Mouse (Mus musculus) hindbrain, embryonic 13.5 days (tissue): ENCODE data around the gene Osbpl2. TPM values are rescaled to one million over a fixed set of nuclear protein-coding genes. Genes with fewer than 3 reads are reported as not detected.

Experiments used
- ATAC-seq: fragments of 200-750 bp; cut with Nextera tagmentation; 2 replicates; pipeline ENCODE4 v1.8.0; 2017; ENCODE audit warnings: moderate TSS enrichment; ENCODE audit not compliant: low FRiP score
- H3K27ac ChIP-seq: fragments of 300-500 bp; sonication (generic); 2 replicates; pipeline ENCODE4 v1.5.1; 2015; ENCODE audit warnings: inconsistent platforms, mild to moderate bottlenecking, moderate library complexity
- H3K27me3 ChIP-seq: fragments of 300-500 bp; sonication (generic); 2 replicates; pipeline ENCODE4 v1.6.1; 2015; ENCODE audit warnings: mild to moderate bottlenecking, inconsistent platforms
- H3K36me3 ChIP-seq: fragments of 300-500 bp; sonication (generic); 2 replicates; pipeline ENCODE4 v1.6.1; 2015; ENCODE audit warnings: mild to moderate bottlenecking, inconsistent platforms
- H3K4me1 ChIP-seq: fragments of 300-500 bp; sonication (generic); replicated peaks from 2 replicates; pipeline ENCODE4 v1.6.1; 2015; ENCODE audit warnings: inconsistent platforms
- H3K4me2 ChIP-seq: fragments of 300-500 bp; sonication (generic); 2 replicates; pipeline ENCODE4 v1.6.1; 2015; ENCODE audit warnings: inconsistent platforms, mild to moderate bottlenecking, moderate library complexity
- H3K4me3 ChIP-seq: fragments of 300-500 bp; sonication (generic); 2 replicates; pipeline ENCODE4 v1.5.1; 2015; ENCODE audit warnings: mild to moderate bottlenecking, inconsistent platforms
- H3K9ac ChIP-seq: fragments of 300-500 bp; sonication (generic); 2 replicates; pipeline ENCODE4 v1.6.1; 2015; ENCODE audit warnings: mild to moderate bottlenecking, inconsistent platforms
- H3K9me3 ChIP-seq: fragments of 300-500 bp; sonication (generic); 2 replicates; pipeline ENCODE4 v1.6.1; 2016; ENCODE audit warnings: inconsistent platforms
- WGBS: fragments of 180-500 bp; shearing (Covaris S2); methylation state at CpG from one replicate; pipeline ENCODE4 v1.1.7; 2015; 5-methylcytosine and 5-hydroxymethylcytosine counted together
- polyA plus RNA-seq: library from polyadenylated mRNA; unstranded; fragments of >200 nt; fragmentation: Nextera tagmentation; extraction: Ambion mirVana; gene quantifications from 2 replicates; pipeline ENCODE4 v1.2.1, GENCODE M21; 2015

The Osbpl2 gene
- polyA plus RNA-seq, 1 experiment from 2014 or later, result 58.2 TPM

DNA sequence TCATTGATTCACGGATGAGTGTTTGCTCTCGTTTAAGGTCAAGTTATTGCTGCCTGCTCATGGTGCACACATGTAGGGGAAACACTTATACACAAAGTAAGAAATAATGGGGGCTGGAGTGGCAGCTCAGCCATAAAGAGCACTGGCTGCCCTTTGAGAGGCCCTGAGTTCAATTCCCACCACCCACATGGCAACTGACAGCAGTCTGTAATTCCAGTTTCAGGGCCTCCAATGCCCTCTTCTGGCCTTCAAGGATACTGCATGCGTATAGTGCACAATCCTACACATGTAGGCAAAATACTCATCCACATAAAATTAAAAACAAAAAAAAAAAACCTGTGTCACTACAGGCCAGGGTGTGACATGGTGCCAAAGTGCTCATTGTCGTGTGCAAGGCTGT is 31.6 kb upstream of the Osbpl2 start:
- no peak for ATAC-seq
- Histone ChIP-seq H3K4me2 (no peak overlapping the region), H3K27me3 (no peaks in the 10 kb centered on the region), H3K9ac (no peak overlapping the region), H3K4me1 (peaks cover 14% of the 10 kb centered on the region), H3K36me3 (peaks cover 37% of the 10 kb centered on the region), H3K4me3 (no peak overlapping the region), H3K27ac (no peak overlapping the region), H3K9me3 (no peaks in the 10 kb centered on the region)
- WGBS, result 89% methylated on average over 4 of the region's 4 CpGs

DNA sequence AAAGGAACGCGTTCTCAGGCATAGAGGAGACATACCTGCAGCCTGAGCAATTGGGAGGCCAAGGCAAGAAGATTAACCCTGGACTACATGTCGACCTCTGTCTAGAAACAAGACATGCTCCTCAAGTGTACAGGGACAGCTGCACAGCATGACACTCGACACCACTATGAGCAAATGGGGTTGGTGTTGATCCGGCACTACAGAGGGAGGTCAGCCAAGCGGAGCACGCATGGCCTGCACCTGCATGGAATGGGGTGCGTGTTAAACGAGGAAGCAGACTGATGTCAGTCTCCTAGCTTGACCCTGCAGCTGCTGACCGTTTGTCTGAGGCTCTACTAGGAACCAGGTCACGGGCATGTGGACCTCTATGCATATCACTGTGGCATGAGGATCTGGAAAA is 28.8 kb upstream of the Osbpl2 start:
- Histone ChIP-seq H3K27ac (no peak overlapping the region), H3K36me3 (peaks cover 14% of the 10 kb centered on the region), H3K4me2 (no peak overlapping the region), H3K9me3 (no peaks in the 10 kb centered on the region), H3K4me1 (peaks cover 14% of the 10 kb centered on the region), H3K4me3 (no peak overlapping the region), H3K9ac (no peak overlapping the region), H3K27me3 (no peaks in the 10 kb centered on the region)
- no peak for ATAC-seq
- 75% methylated on average over 11 of the region's 11 CpGs for WGBS

DNA sequence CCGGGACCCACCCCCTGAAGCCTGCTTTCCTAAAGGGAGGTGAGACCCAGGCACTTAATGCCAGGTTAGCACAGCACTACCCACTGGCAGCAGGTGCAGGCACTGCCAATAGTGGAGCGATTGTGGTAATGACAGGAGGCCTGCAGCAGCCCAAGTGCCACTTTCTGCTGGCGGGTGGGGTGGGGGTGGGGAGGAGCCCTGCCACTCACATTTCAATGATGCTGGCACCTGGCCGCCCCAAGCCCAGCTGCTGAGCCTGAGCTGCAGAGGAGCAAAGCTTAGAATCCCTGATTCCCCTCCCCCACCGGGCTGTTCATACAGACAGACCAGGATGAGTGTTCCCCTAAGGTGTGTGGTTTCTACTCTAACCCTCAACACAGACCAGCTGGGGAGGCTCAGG is 23.4 kb upstream of the Osbpl2 start:
- 32% methylated on average over 5 of the region's 5 CpGs for WGBS

DNA sequence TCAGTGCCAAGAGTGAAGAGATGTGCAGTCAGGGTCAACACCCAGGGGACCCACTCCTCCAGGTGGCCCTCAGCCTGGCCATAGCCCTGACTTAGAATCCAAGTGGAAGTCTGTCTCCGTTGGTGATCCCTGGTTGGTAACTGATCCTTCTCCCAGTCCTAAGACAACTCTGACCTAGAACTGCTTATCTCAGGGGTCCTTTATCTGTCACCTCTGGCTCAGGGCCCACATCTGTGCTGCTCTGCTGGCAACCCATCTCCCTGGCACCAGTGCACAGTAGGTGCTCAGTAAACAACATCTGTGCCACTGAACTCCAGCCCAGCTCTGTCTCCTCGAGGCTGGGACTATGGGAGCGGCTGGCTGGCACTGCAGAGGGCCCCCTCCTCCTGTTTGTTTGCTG is 21.5 kb upstream of the Osbpl2 start:
- H3K4me3 ChIP-seq, result no peak overlapping the region
- no peak overlapping the region for H3K9ac ChIP-seq
- peaks cover 40% of the 10 kb centered on the region for H3K4me1 ChIP-seq
- no peaks in the 10 kb centered on the region for H3K36me3 ChIP-seq
- ATAC-seq, result no peak
- no peak overlapping the region for H3K27ac ChIP-seq
- 38% methylated on average over 3 of the region's 3 CpGs for WGBS
- H3K9me3 ChIP-seq, result no peaks in the 10 kb centered on the region
- H3K4me2 ChIP-seq, result no peak overlapping the region
- peaks cover 58% of the 10 kb centered on the region for H3K27me3 ChIP-seq

More for the DNA sequence above, 23.4 kb upstream of the Osbpl2 start:
- Histone ChIP-seq H3K27ac (0 out of 2 replicates have a peak overlapping the region, but pooled peaks have one; percentile 35), H3K36me3 (no peaks in the 10 kb centered on the region), H3K4me2 (no peak overlapping the region), H3K27me3 (peaks cover 39% of the 10 kb centered on the region), H3K4me3 (no peak overlapping the region), H3K9me3 (no peaks in the 10 kb centered on the region), H3K4me1 (peaks cover 34% of the 10 kb centered on the region), H3K9ac (no peak overlapping the region)
- peak; percentile 43; the same call in 1 of the 2 replicates for ATAC-seq

- H3K27ac ChIP-seq, result no peak overlapping the region
- WGBS, result 45% methylated on average over 5 of the region's 5 CpGs
- peaks cover 64% of the 10 kb centered on the region for H3K27me3 ChIP-seq
- peaks cover 45% of the 10 kb centered on the region for H3K4me1 ChIP-seq
- no peak overlapping the region for H3K4me2 ChIP-seq
- H3K9me3 ChIP-seq, result no peaks in the 10 kb centered on the region
- ATAC-seq, result no peak
- no peak overlapping the region for H3K9ac ChIP-seq
- no peaks in the 10 kb centered on the region for H3K36me3 ChIP-seq
- H3K4me3 ChIP-seq, result no peak overlapping the region
Observed at GRCm38 (mm10) chr2:180098167-180098566, 20.9 kb upstream of the Osbpl2 start.

GRCm38 (mm10) chr2:180099529-180099928 is 19.6 kb upstream of the Osbpl2 start:
- H3K36me3 ChIP-seq, result no peaks in the 10 kb centered on the region
- peak overlapping the region; percentile 36 for H3K4me2 ChIP-seq
- peaks cover 58% of the 10 kb centered on the region for H3K4me1 ChIP-seq
- ATAC-seq, result no peak
- no peak overlapping the region for H3K27ac ChIP-seq
- peak overlapping the region; percentile 49; the same call in 1 of the 2 replicates for H3K9ac ChIP-seq
- no peaks in the 10 kb centered on the region for H3K9me3 ChIP-seq
- peaks cover 77% of the 10 kb centered on the region for H3K27me3 ChIP-seq
- WGBS, result 8% methylated on average over 15 of the region's 15 CpGs
- no peak overlapping the region for H3K4me3 ChIP-seq

DNA sequence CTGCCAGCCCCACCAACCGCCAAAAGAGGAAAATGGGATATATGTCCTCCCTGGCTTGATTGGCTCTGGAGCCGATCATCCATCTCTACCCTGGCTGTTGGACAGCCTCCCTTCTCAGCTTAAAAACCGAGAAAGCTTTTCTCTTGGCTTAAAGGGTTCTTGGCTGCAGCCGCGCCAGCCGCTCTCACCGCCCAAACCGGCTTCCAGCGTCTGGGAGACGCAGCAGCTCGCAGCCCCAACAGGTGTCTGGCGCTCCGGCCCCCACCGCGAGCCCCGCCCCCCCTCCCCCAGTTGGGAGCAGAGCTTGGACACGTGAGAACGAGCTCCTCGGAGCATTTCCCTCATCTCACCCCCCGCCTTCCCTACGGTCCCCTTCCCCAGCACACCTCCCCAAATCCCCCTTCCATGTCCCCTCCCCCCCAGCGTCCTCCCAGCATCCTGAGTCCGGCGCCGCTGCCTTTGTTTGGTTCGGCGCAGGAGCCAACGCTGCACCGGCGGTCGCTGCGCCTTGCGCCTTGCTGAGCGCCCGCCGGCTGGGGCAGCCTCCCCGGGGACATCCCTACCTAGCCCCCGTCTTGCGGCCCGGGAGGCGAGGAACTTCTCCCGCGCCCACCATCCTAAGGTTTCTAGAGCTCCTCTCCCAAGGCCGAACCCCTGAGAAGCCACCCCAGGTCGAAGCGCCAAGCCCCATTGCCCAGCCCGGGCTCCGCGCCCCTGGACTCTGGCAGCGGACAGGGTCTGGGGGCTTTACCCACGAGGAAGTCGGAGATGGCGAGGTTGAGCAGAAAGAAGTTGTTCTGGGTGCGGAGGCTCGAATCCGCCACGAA is 15.7 kb upstream of the Osbpl2 start:
- Histone ChIP-seq H3K9ac (peak overlapping the region; percentile 74), H3K4me3 (peak overlapping the region; percentile 57), H3K27ac (no peak overlapping the region; the same call in 1 of the 2 replicates), H3K27me3 (peaks cover 76% of the 10 kb centered on the region), H3K36me3 (no peaks in the 10 kb centered on the region), H3K9me3 (no peaks in the 10 kb centered on the region), H3K4me1 (peaks cover 53% of the 10 kb centered on the region), H3K4me2 (peak overlapping the region; percentile 95)
- peak; percentile 4; the same call in 1 of the 2 replicates for ATAC-seq
- WGBS, result under 1% methylated on average over 57 of the region's 57 CpGs

DNA sequence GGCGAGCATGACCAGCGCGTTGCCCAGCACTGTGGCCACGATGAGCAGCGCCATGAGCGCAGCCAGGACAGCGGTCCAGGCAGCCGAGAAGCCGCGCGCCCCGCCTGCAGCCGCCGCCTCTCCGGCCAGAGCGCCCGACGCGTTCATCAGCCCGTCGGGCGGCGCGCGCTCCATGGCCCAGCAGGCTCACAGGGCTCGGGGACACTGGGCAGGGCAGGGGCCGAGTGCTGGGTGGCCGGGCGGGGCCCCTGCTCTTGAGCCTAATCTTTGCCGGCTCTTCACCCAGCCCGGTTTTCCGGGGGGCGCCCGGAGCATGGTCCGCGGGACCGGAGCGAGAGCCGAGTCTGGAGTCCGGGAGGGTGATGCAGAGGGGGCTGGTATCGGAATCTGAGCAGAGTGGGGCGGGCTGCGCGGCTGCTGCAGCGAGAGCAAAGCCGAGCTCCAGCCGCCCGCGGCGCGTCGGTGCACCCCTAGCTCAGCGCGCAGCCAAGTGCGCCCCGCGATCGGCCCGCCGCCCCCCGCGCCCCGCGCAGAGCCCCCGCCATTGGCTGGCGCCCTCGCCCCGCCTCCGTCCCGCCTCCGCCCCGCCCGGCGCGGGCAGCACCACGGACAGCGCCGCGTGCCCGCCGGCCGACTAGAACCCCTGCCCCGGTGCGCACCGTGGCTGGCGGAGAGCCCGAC is 15.0 kb upstream of the Osbpl2 start, which contains the start of gene Hrh3:
Gene Hrh3, minus strand, starts transcription at position 511 of the 681 bp plus-strand sequence.
- WGBS, result under 1% methylated on average over 81 of the region's 87 CpGs
- H3K36me3 ChIP-seq, result no peaks in the 10 kb centered on the region
- H3K4me1 ChIP-seq, result peaks cover 50% of the 10 kb centered on the region
- H3K4me2 ChIP-seq, result peak within 1 kb of the TSS; percentile 95
- peak within 1 kb of the TSS; percentile 74 for H3K9ac ChIP-seq
- peak; percentile 72 for ATAC-seq
- H3K4me3 ChIP-seq, result peak within 1 kb of the TSS; percentile 57
- peaks cover 69% of the 10 kb centered on the region for H3K27me3 ChIP-seq
- peak within 1 kb of the TSS; percentile 8; the same call in 1 of the 2 replicates for H3K27ac ChIP-seq
- no peaks in the 10 kb centered on the region for H3K9me3 ChIP-seq

- Histone ChIP-seq H3K4me1 (peaks cover 45% of the 10 kb centered on the region), H3K9ac (peak overlapping the region; percentile 74), H3K27me3 (peaks cover 62% of the 10 kb centered on the region), H3K27ac (peak overlapping the region; percentile 8; the same call in 1 of the 2 replicates), H3K36me3 (no peaks in the 10 kb centered on the region), H3K4me2 (peak overlapping the region; percentile 95), H3K4me3 (peak overlapping the region; percentile 57), H3K9me3 (no peaks in the 10 kb centered on the region)
- WGBS, result 10% methylated on average over 24 of the region's 24 CpGs
- ATAC-seq, result peak; percentile 18; the same call in 1 of the 2 replicates
Observed at GRCm38 (mm10) chr2:180104659-180105377, 14.3 kb upstream of the Osbpl2 start.

GRCm38 (mm10) chr2:180105441-180106190 is 13.5 kb upstream of the Osbpl2 start:
- no peak overlapping the region; the same call in 1 of the 2 replicates for H3K4me3 ChIP-seq
- peaks cover 41% of the 10 kb centered on the region for H3K4me1 ChIP-seq
- no peaks in the 10 kb centered on the region for H3K36me3 ChIP-seq
- peaks cover 54% of the 10 kb centered on the region for H3K27me3 ChIP-seq
- WGBS, result 25% methylated on average over 8 of the region's 8 CpGs
- H3K9me3 ChIP-seq, result no peaks in the 10 kb centered on the region
- no peak for ATAC-seq
- H3K4me2 ChIP-seq, result peak overlapping the region; percentile 95; the same call in 1 of the 2 replicates
- H3K9ac ChIP-seq, result no peak overlapping the region
- H3K27ac ChIP-seq, result no peak overlapping the region

GRCm38 (mm10) chr2:180107081-180107480 is 12.0 kb upstream of the Osbpl2 start:
- H3K4me3 ChIP-seq, result no peak overlapping the region
- 61% methylated on average over 4 of the region's 4 CpGs for WGBS
- peaks cover 39% of the 10 kb centered on the region for H3K27me3 ChIP-seq
- H3K9ac ChIP-seq, result no peak overlapping the region
- no peak overlapping the region for H3K27ac ChIP-seq
- H3K4me2 ChIP-seq, result no peak overlapping the region
- ATAC-seq, result no peak
- no peaks in the 10 kb centered on the region for H3K9me3 ChIP-seq
- peaks cover 40% of the 10 kb centered on the region for H3K4me1 ChIP-seq
- no peaks in the 10 kb centered on the region for H3K36me3 ChIP-seq
